Mouse (Mus musculus) brain, embryonic 14.5 days (tissue): ENCODE measurements around the gene Wdr11.

Source experiments
- CTCF ChIP-seq: fragments of 200-500 bp; IDR thresholded peaks from 2 replicates; pipeline ENCODE4 v1.5.1; 2012; ENCODE audit warnings: inconsistent platforms, mild to moderate bottlenecking, moderate library complexity, borderline replicate concordance; ENCODE audit not compliant: insufficient read depth, insufficient read length; ENCODE audit errors: extremely low read depth
- POLR2A ChIP-seq: fragments of 200-500 bp; IDR thresholded peaks from 2 replicates; pipeline ENCODE4 v1.6.1; 2012; ENCODE audit warnings: mild to moderate bottlenecking, inconsistent platforms, borderline replicate concordance; ENCODE audit not compliant: poor library complexity, insufficient read depth, insufficient read length, severe bottlenecking; ENCODE audit errors: extremely low read depth

GRCm38 (mm10) chr7:129631453-129631852 is 39.8 kb downstream of the Wdr11 start:
- TF ChIP-seq POLR2A (no peak), CTCF (no peak)
